Mouse (Mus musculus): ENCODE measurements around the gene Diablo.
"Not testable (repeated sequence)": the region's sequence is repeated elsewhere in the genome, so short reads cannot be mapped to it uniquely, and the experiment has no call there.

Gene Diablo

GRCm38 (mm10) chr5:123523692-123524392 lies at the start of gene Diablo:
Gene Diablo (minus strand): TSS chr5:123524176.
- DNase-seq (ENCODE audit: low read depth, low spot score) = peak; percentile 94

GRCm38 (mm10) chr5:123573362-123573761 lies 49.4 kb upstream of the Diablo start:
- no peak for DNase-seq (ENCODE audit: low read depth, low spot score)

GRCm38 (mm10) chr5:123572357-123573186 lies 48.6 kb upstream of the Diablo start, which contains the start of gene Vps33a:
Gene Vps33a (minus strand): TSS chr5:123573038.
- DNase-seq (ENCODE audit: low read depth, low spot score) = peak; percentile 96

GRCm38 (mm10) chr5:123561128-123561527 lies 37.2 kb upstream of the Diablo start:
- peak; percentile 74 for DNase-seq (ENCODE audit: low read depth, low spot score)

- DNase-seq (ENCODE audit: low read depth, low spot score) = no peak
These were observed 35.6 kb upstream of the Diablo start for GRCm38 (mm10) chr5:123559588-123559987.

GRCm38 (mm10) chr5:123556451-123556850 lies 32.5 kb upstream of the Diablo start:
- no peak for DNase-seq (ENCODE audit: low read depth, low spot score)

GRCm38 (mm10) chr5:123555693-123556092 lies 31.7 kb upstream of the Diablo start:
- no peak for DNase-seq (ENCODE audit: low read depth, low spot score)

GRCm38 (mm10) chr5:123533801-123534200 lies 9.8 kb upstream of the Diablo start:
- no peak for DNase-seq (ENCODE audit: low read depth, low spot score)

GRCm38 (mm10) chr5:123530056-123530455 lies 6.1 kb upstream of the Diablo start:
- no peak for DNase-seq (ENCODE audit: low read depth, low spot score)

- no peak for DNase-seq (ENCODE audit: low read depth, low spot score)
These were observed 4.7 kb upstream of the Diablo start for GRCm38 (mm10) chr5:123528641-123529040.

- no peak for DNase-seq (ENCODE audit: low read depth, low spot score)
These were observed 2.0 kb upstream of the Diablo start for GRCm38 (mm10) chr5:123525916-123526495.

- no peak for DNase-seq (ENCODE audit: low read depth, low spot score)
These were observed 1.3 kb upstream of the Diablo start, which contains the start of gene Gm49027 for GRCm38 (mm10) chr5:123525281-123525680. Gene Gm49027 (minus strand): TSS chr5:123525488.

GRCm38 (mm10) chr5:123524393-123524750 lies 396 bp upstream of the Diablo start:
- DNase-seq (ENCODE audit: low read depth, low spot score) = no peak

- no peak for DNase-seq (ENCODE audit: low read depth, low spot score)
These were observed 1.8 kb downstream of the Diablo start for GRCm38 (mm10) chr5:123522166-123522565.

GRCm38 (mm10) chr5:123521621-123522020 lies 2.4 kb downstream of the Diablo start:
- no peak for DNase-seq (ENCODE audit: low read depth, low spot score)

GRCm38 (mm10) chr5:123520666-123521065 lies 3.3 kb downstream of the Diablo start:
- no peak for DNase-seq (ENCODE audit: low read depth, low spot score)

GRCm38 (mm10) chr5:123514871-123515270 lies 9.1 kb downstream of the Diablo start:
- DNase-seq (ENCODE audit: low read depth, low spot score) = no peak

- no peak for DNase-seq (ENCODE audit: low read depth, low spot score)
These were observed 11.9 kb downstream of the Diablo start for GRCm38 (mm10) chr5:123512102-123512501.

GRCm38 (mm10) chr5:123511426-123511825 lies 12.6 kb downstream of the Diablo start:
- not testable (repeated sequence) for DNase-seq (ENCODE audit: low read depth, low spot score)

- DNase-seq (ENCODE audit: low read depth, low spot score) = no peak
These were observed 13.8 kb downstream of the Diablo start, which contains the start of gene B3gnt4 for GRCm38 (mm10) chr5:123510160-123510559. Gene B3gnt4 (plus strand): TSS chr5:123510460.

- DNase-seq (ENCODE audit: low read depth, low spot score) = no peak
These were observed 15.1 kb downstream of the Diablo start for GRCm38 (mm10) chr5:123508921-123509320.
